ENCODE assay signal across 8 mouse cellular contexts in genomic region chr16:34909437-34909836, GRCm38 (mm10).
A peak's percentile ranks its signal among the peaks of the same experiment; 100 is the strongest.
DNase-seq lines count a peak whose midpoint lies in the region; ATAC-seq and TF ChIP-seq lines count a peak whose summit lies in the region.
"Had no signal": no experiment of that assay in that cellular context is flagged by ENCODE, and none has a peak within 500 bp of the region (broad histone marks: within the 10 kb centered on the region; RNA-seq: fewer than 3 reads in every experiment).

No protein-coding gene starts in this region.

- no peaks in the 10 kb centered on the region for H3K36me3 ChIP-seq in embryonic facial prominence, embryonic 11.5 days (replicated peaks; ENCODE audit: control insufficient read depth, insufficient read depth, low read depth, low read length)
- H3K36me3 ChIP-seq in intestine, embryonic 16.5 days (ENCODE audit: control insufficient read depth, insufficient read depth, low read length), result no peaks in the 10 kb centered on the region
- no peaks in the 10 kb centered on the region for H3K36me3 ChIP-seq in midbrain, embryonic 15.5 days (replicated peaks)

- DNase-seq in embryonic facial prominence, embryonic 11.5 days (ENCODE audit: low spot score), result peak; percentile 53
- DNase-seq in forelimb bud, embryonic 11.5 days (ENCODE audit: low read depth, low spot score), result peak; percentile 18
- DNase-seq in lung, adult 2 months, result no peak
- no peak for DNase-seq in cerebellum, adult 9-10 months
- no peak for DNase-seq in liver
- DNase-seq: cerebellum, postnatal 25 days had no signal

- no peak for ATAC-seq in embryonic facial prominence, embryonic 11.5 days (replicated peaks; ENCODE audit: insufficient number of reproducible peaks, low FRiP score, low TSS enrichment, low read depth)
- peak; percentile 36; the same call in 1 of the 2 replicates for ATAC-seq in intestine, embryonic 16.5 days
- no peak for ATAC-seq in midbrain, embryonic 15.5 days (replicated peaks)

- H3K27me3 ChIP-seq in embryonic facial prominence, embryonic 11.5 days (ENCODE audit: control insufficient read depth, insufficient read depth, low read length), result no peaks in the 10 kb centered on the region
- H3K27me3 ChIP-seq in intestine, embryonic 16.5 days (replicated peaks; ENCODE audit: control insufficient read depth, insufficient read depth, low read length), result no peaks in the 10 kb centered on the region
- H3K27me3 ChIP-seq in midbrain, embryonic 15.5 days (replicated peaks), result no peaks in the 10 kb centered on the region

- H3K4me2 ChIP-seq in embryonic facial prominence, embryonic 11.5 days (ENCODE audit: low read depth, low read length), result no peak overlapping the region
- no peak overlapping the region for H3K4me2 ChIP-seq in intestine, embryonic 16.5 days (ENCODE audit: low read depth, low read length)
- no peak overlapping the region for H3K4me2 ChIP-seq in midbrain, embryonic 15.5 days

- TF ChIP-seq CTCF in lung, adult 2 months (IDR thresholded peaks at IDR 0.05; ENCODE audit: insufficient read depth, low read length), result no peak

- TF ChIP-seq POLR2A in lung, adult 2 months (IDR thresholded peaks at IDR 0.05; ENCODE audit: borderline replicate concordance, extremely low read depth, low read depth, low read length), result peak; percentile 18; the same call in 1 of the 2 replicates

- H3K27ac ChIP-seq in embryonic facial prominence, embryonic 11.5 days (replicated peaks; ENCODE audit: low read depth, low read length), result peak overlapping the region; percentile 65
- peak overlapping the region; percentile 21; the same call in 1 of the 2 replicates for H3K27ac ChIP-seq in intestine, embryonic 16.5 days (ENCODE audit: low read length)
- H3K27ac ChIP-seq in midbrain, embryonic 15.5 days, result no peak overlapping the region

- H3K4me3 ChIP-seq in embryonic facial prominence, embryonic 11.5 days (ENCODE audit: low read depth, low read length), result no peak overlapping the region
- H3K4me3 ChIP-seq in intestine, embryonic 16.5 days (ENCODE audit: low read length), result no peak overlapping the region
- H3K4me3 ChIP-seq in lung, adult 2 months (replicated peaks; ENCODE audit: extremely low read depth, low read depth, low read length), result no peak overlapping the region
- H3K4me3 ChIP-seq in midbrain, embryonic 15.5 days, result no peak overlapping the region

- H3K9me3 ChIP-seq in embryonic facial prominence, embryonic 11.5 days (replicated peaks; ENCODE audit: control insufficient read depth, low read length), result no peaks in the 10 kb centered on the region
- no peaks in the 10 kb centered on the region for H3K9me3 ChIP-seq in intestine, embryonic 16.5 days (ENCODE audit: control insufficient read depth, low read length)
- no peaks in the 10 kb centered on the region for H3K9me3 ChIP-seq in midbrain, embryonic 15.5 days

- no peak overlapping the region; the same call in 1 of the 2 replicates for H3K9ac ChIP-seq in embryonic facial prominence, embryonic 11.5 days (replicated peaks; ENCODE audit: low read length)
- no peak overlapping the region for H3K9ac ChIP-seq in intestine, embryonic 16.5 days (ENCODE audit: low read depth, low read length)
- H3K9ac ChIP-seq in midbrain, embryonic 15.5 days, result no peak overlapping the region

- H3K4me1 ChIP-seq in embryonic facial prominence, embryonic 11.5 days (ENCODE audit: control insufficient read depth, insufficient read depth, low read length), result no peaks in the 10 kb centered on the region
- H3K4me1 ChIP-seq in intestine, embryonic 16.5 days (ENCODE audit: control insufficient read depth, insufficient read depth, low read length), result peaks cover 16% of the 10 kb centered on the region; the same call in 1 of the 2 replicates
- peaks cover 2% of the 10 kb centered on the region; the same call in 1 of the 2 replicates for H3K4me1 ChIP-seq in lung, adult 2 months (ENCODE audit: control insufficient read depth, insufficient read depth, low read length)
- no peaks in the 10 kb centered on the region for H3K4me1 ChIP-seq in midbrain, embryonic 15.5 days

- 49% methylated on average over 6 of the region's 6 CpGs for WGBS in embryonic facial prominence, embryonic 11.5 days
- WGBS in intestine, embryonic 16.5 days, result 70% methylated on average over 6 of the region's 6 CpGs
- 39% methylated on average over 6 of the region's 6 CpGs for WGBS in lung, adult 2 months
- 87% methylated on average over 6 of the region's 6 CpGs for WGBS in midbrain, embryonic 15.5 days

Comparison
In these comparisons a context has a peak if more than half of its experiments do, and no peak if none do; other contexts are left out.
1. DNase-seq: peak in embryonic facial prominence, embryonic 11.5 days (single experiment) and forelimb bud, embryonic 11.5 days (single experiment); none in lung, adult 2 months (single experiment), cerebellum, adult 9-10 months (single experiment) and liver (single experiment).